Mouse (Mus musculus): ENCODE results near the gene Lrrc30.

- TF ChIP-seq GATA1 (IDR thresholded peaks at IDR 0.05; ENCODE audit: borderline replicate concordance, low read length) (no peak), FLI1 (IDR thresholded peaks at IDR 0.05; ENCODE audit: low read length) (no peak)
These were observed 50.7 kb downstream of the Lrrc30 start for GRCm38 (mm10) chr17:67581839-67582238.
